Mouse (Mus musculus): ENCODE results near the gene Chp1.

DNA sequence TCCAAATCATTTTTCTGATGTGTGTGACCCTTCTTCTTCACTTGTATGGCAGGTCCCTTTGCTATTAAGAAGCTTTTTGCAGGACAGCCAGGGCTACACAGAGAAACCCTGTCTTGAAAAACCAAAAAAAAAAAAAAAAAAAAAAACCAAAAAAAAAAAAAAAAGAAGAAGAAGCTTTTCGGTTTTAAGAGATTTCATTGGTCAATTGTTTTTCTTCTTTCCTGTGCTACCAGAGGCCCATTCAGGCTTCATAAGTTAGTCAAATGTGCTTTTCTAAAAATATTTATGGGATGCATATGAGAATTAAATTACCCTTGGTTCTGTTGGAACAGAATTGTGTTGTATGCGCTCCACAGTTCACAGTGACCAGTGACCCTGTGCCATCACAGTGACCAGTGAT lies 48.6 kb upstream of the Chp1 start:
- TF ChIP-seq CTCF (IDR thresholded peaks at IDR 0.05; ENCODE audit: borderline replicate concordance, extremely low read depth, insufficient read depth, insufficient read length), result no peak
- no peak for TF ChIP-seq POLR2A (IDR thresholded peaks at IDR 0.05; ENCODE audit: borderline replicate concordance, extremely low read depth, insufficient read depth, insufficient read length, poor library complexity, severe bottlenecking)

Data from brain, embryonic 14.5 days (tissue).